Mouse (Mus musculus) heart, postnatal 0 days (tissue): Measurements from ENCODE around the gene Myh13. TPM values are rescaled to one million over a fixed set of nuclear protein-coding genes. Genes with fewer than 3 reads are reported as not detected.

Experiments used
- ATAC-seq: fragments of 200-750 bp; cut with Nextera tagmentation; 2 replicates; pipeline ENCODE4 v1.8.0; 2017; ENCODE audit warnings: low read depth, moderate number of reproducible peaks, moderate library complexity; ENCODE audit not compliant: insufficient read depth
- DNase-seq: peaks from one replicate; pipeline ENCODE4 v3.0.0-alpha.2; 2016; ENCODE audit warnings: low spot score
- H3K27ac ChIP-seq: fragments of 300-500 bp; sonication (generic); 2 replicates; pipeline ENCODE4 v1.5.1; 2014; ENCODE audit warnings: low read depth, mild to moderate bottlenecking
- H3K27me3 ChIP-seq: fragments of 300-500 bp; sonication (generic); 2 replicates; pipeline ENCODE4 v1.6.1; 2014; ENCODE audit warnings: low read length, mixed read lengths; ENCODE audit not compliant: control insufficient read depth, insufficient read depth
- H3K36me3 ChIP-seq: fragments of 300-500 bp; sonication (generic); replicated peaks from 2 replicates; pipeline ENCODE4 v1.6.1; 2014; ENCODE audit warnings: low read length, mixed read lengths; ENCODE audit not compliant: control insufficient read depth, insufficient read depth
- H3K4me1 ChIP-seq: fragments of 300-500 bp; sonication (generic); 2 replicates; pipeline ENCODE4 v1.6.1; 2014; ENCODE audit warnings: antibody characterized with exemption; ENCODE audit not compliant: control insufficient read depth, insufficient read depth
- H3K4me2 ChIP-seq: fragments of 300-500 bp; sonication (generic); 2 replicates; pipeline ENCODE4 v1.6.1; 2014; ENCODE audit warnings: low read depth, mild to moderate bottlenecking, low read length, moderate library complexity
- H3K4me3 ChIP-seq: fragments of 300-500 bp; sonication (generic); 2 replicates; pipeline ENCODE4 v1.5.1; 2014; ENCODE audit warnings: low read depth, low read length
- H3K9ac ChIP-seq: fragments of 300-500 bp; sonication (generic); replicated peaks from 2 replicates; pipeline ENCODE4 v1.6.1; 2014; ENCODE audit warnings: low read depth, low read length, mixed read lengths
- H3K9me3 ChIP-seq: fragments of 300-500 bp; sonication (generic); replicated peaks from 2 replicates; pipeline ENCODE4 v1.6.1; 2016; ENCODE audit warnings: low read length; ENCODE audit not compliant: control insufficient read depth
- CTCF ChIP-seq: IDR thresholded peaks from 2 replicates; pipeline ENCODE4 v1.5.1; 2016; ENCODE audit warnings: antibody characterized with exemption, control low read depth, low read depth
- EP300 ChIP-seq: IDR thresholded peaks from 2 replicates; pipeline ENCODE4 v1.6.1; 2016; ENCODE audit warnings: antibody characterized with exemption, low read depth
- WGBS: fragments of 180-500 bp; shearing (Covaris S2); extraction: QIAGEN DNeasy Blood & Tissue Kit; methylation state at CpG from one replicate; pipeline ENCODE4 v1.1.7; 2014; 5-methylcytosine and 5-hydroxymethylcytosine counted together
- polyA plus RNA-seq: library from polyadenylated mRNA; unstranded; fragments of >200 nt; fragmentation: Nextera tagmentation; extraction: Ambion mirVana; gene quantifications from 2 replicates; pipeline ENCODE4 v1.2.1, GENCODE M21; 2015
- total RNA-seq: library from RNA; depleted of rRNA; stranded (reverse); fragments of >200 nt; gene quantifications from 2 replicates; pipeline ENCODE4 v1.2.3, GENCODE M21; 2014; ENCODE audit warnings: low replicate concordance; rRNA removed

The Myh13 gene
- total and polyA plus RNA-seq, 2 experiments from 2014 or later: 0.15 TPM; not detected in 1

DNA sequence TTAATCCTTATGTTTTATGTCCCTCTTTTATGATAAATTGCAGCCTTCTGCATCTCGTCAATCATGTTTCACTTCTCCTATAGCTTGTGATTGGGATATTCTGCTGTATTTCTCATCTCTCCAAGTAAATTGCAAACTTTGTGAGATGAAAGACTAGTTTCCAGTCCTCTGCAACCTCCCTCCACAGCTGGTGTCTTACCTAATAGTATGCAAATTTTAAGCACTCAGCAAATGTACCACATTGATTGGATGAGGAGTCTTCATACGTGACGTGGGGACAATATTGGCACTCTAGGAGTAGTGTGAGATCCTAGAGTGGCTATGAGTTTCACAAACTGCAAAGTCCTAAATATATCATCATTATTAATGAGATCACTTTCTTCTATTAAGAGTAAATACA lies 70.9 kb downstream of the Myh13 start:
- Histone ChIP-seq H3K27me3 (no peaks in the 10 kb centered on the region), H3K9me3 (peaks cover 5% of the 10 kb centered on the region; the same call in 1 of the 2 replicates), H3K27ac (no peak overlapping the region), H3K4me3 (no peak overlapping the region), H3K9ac (no peak overlapping the region), H3K4me2 (no peak overlapping the region), H3K4me1 (no peaks in the 10 kb centered on the region), H3K36me3 (no peaks in the 10 kb centered on the region)
- no peak for DNase-seq
- no peak for ATAC-seq
- 76% methylated on average over 3 of the region's 3 CpGs for WGBS
- no peak for TF ChIP-seq CTCF
- no peak for TF ChIP-seq EP300

DNA sequence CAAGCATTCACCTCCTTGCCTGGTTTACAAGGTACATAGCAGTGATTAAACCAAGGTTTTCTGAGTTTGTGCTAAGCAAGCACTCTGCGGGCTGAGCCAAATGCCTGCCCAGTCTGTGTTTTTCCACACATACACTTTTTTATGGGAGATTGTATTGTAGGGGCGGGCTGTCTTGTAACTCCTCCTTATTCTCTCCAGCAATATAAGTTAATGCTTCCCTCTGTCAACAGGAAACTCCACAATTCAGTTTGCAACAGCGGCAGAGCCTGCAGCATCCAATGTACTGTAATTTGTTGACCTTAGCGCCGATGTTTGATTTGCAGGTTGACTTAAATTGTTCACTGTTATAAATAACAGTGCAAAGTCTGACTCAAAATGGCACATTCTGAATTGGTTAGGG lies 79.5 kb downstream of the Myh13 start:
- TF ChIP-seq CTCF: no peak
- no peak for TF ChIP-seq EP300
- H3K4me1 ChIP-seq: peaks cover 6% of the 10 kb centered on the region; the same call in 1 of the 2 replicates
- ATAC-seq: no peak
- DNase-seq: no peak
- no peak overlapping the region for H3K9ac ChIP-seq
- no peak overlapping the region for H3K4me3 ChIP-seq
- no peaks in the 10 kb centered on the region for H3K27me3 ChIP-seq
- no peaks in the 10 kb centered on the region for H3K9me3 ChIP-seq
- H3K27ac ChIP-seq: no peak overlapping the region
- H3K4me2 ChIP-seq: no peak overlapping the region
- WGBS: 85% methylated on average over 5 of the region's 5 CpGs
- H3K36me3 ChIP-seq: no peaks in the 10 kb centered on the region

DNA sequence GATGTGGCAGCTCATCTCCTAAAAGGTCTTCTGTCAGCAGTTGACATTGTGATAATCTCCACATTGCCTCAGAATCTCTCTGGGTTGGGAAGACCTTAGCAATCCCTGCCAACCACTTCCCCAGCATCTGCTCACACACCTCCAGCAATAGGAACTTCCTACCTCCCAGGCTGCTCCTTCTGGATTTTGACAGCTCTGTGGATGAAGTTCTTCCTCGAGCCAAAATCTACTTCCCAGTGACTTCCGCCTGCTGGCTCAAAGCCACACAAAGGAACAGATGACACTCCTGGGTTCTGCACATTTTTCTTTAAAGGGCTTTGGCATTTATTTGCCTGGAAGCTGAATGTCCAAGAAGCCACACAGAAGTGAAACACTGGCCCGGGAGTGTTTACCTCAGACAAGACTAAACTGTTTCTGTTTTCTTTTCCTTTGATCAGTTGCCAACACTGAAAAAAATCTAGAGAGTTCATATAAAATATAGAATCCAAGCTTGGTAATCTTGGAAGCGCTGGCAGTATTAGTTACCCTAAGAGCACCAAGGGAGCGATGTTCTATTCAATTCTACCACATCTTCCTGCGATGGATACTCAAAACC lies 93.0 kb downstream of the Myh13 start:
- no peak for TF ChIP-seq EP300
- TF ChIP-seq CTCF: no peak
- ATAC-seq: no peak
- Histone ChIP-seq H3K27ac (no peak overlapping the region), H3K9me3 (no peaks in the 10 kb centered on the region), H3K36me3 (no peaks in the 10 kb centered on the region), H3K4me1 (no peaks in the 10 kb centered on the region), H3K4me3 (no peak overlapping the region), H3K9ac (no peak overlapping the region), H3K27me3 (no peaks in the 10 kb centered on the region), H3K4me2 (no peak overlapping the region)
- WGBS: 64% methylated on average over 6 of the region's 6 CpGs
- DNase-seq: no peak

Other genes with a start within 250 kb of the Myh13 start
- gene Myh3, start 243.4 kb upstream of the Myh13 start, total RNA-seq: 1.4 TPM in 1 of 2 replicates, not detected in the other
- gene Myh3, start 243.4 kb upstream of the Myh13 start, polyA plus RNA-seq: 0.01 TPM in 1 of 2 replicates, not detected in the other
- 0.08 TPM in 2 replicates for gene Myh2, start 150.6 kb upstream of the Myh13 start, total RNA-seq
- gene Myh2, start 150.6 kb upstream of the Myh13 start, polyA plus RNA-seq: not detected in 2 replicates
- 0.15 and 2.5 TPM in 2 replicates for gene Myh1, start 121.6 kb upstream of the Myh13 start, total RNA-seq
- gene Myh1, start 121.6 kb upstream of the Myh13 start, polyA plus RNA-seq: 0.04 TPM in 1 of 2 replicates, not detected in the other
- not detected in 2 replicates for gene Myh4, start 83.6 kb upstream of the Myh13 start, total RNA-seq
- not detected in 2 replicates for gene Myh4, start 83.6 kb upstream of the Myh13 start, polyA plus RNA-seq
- 5.1 and 8.7 TPM in 2 replicates for gene Myh8, start 44.5 kb upstream of the Myh13 start, total RNA-seq
- gene Myh8, start 44.5 kb upstream of the Myh13 start, polyA plus RNA-seq: 1.2 and 1.3 TPM in 2 replicates
- gene Gas7, start 133.8 kb downstream of the Myh13 start, total RNA-seq: 5.3 and 23.2 TPM in 2 replicates
- gene Gas7, start 133.8 kb downstream of the Myh13 start, polyA plus RNA-seq: 4.6 and 4.8 TPM in 2 replicates